In genomic region chr8:126876300-126877038, GRCm38 (mm10) we compare ENCODE assay signal across 9 mouse cellular contexts.
DNase-seq lines count a peak whose midpoint lies in the region; ATAC-seq and TF ChIP-seq lines count a peak whose summit lies in the region.
"Had no signal": no experiment of that assay in that cellular context is flagged by ENCODE, and none has a peak within 500 bp of the region (broad histone marks: within the 10 kb centered on the region; RNA-seq: fewer than 3 reads in every experiment).

No protein-coding gene starts in this region.

- no peak overlapping the region for H3K27ac ChIP-seq in CH12.LX (ENCODE audit: insufficient read depth, low read depth)
- no peak overlapping the region for H3K27ac ChIP-seq in limb, embryonic 14.5 days (replicated peaks; ENCODE audit: low read depth, low read length)
- no peak overlapping the region for H3K27ac ChIP-seq in midbrain, embryonic 15.5 days
- H3K27ac ChIP-seq in left cerebral cortex, adult 2 months: no peak overlapping the region
- H3K27ac ChIP-seq: heart, adult 2 months; midbrain, embryonic 13.5 days had no signal

- H3K4me1 ChIP-seq in CH12.LX (ENCODE audit: control insufficient read depth in 1 of 2, insufficient read depth in 2 of 2): peaks cover 28 to 74% of the 10 kb centered on the region in 2 experiments
- H3K4me1 ChIP-seq in limb, embryonic 14.5 days (ENCODE audit: control insufficient read depth, insufficient read depth, low read length): peaks cover 25% of the 10 kb centered on the region
- H3K4me1 ChIP-seq in midbrain, embryonic 15.5 days: no peaks in the 10 kb centered on the region

- DNase-seq in A20 (ENCODE audit: low read depth, low spot score): peak; percentile 82
- no peak for DNase-seq in CH12.LX (ENCODE audit: extremely low read depth)
- DNase-seq in gonadal fat pad, adult 2 months (ENCODE audit: low read depth): peak; percentile 66
- peak; percentile 48 for DNase-seq in limb, embryonic 14.5 days (ENCODE audit: low spot score)
- DNase-seq in urinary bladder, postnatal 10 days (ENCODE audit: low spot score): no peak
- DNase-seq in left cerebral cortex, adult 2 months (ENCODE audit: extremely low spot score in 1 of 2, low spot score in 2 of 2): no peak
- DNase-seq: heart, adult 2 months had no signal

- dilution Hi-C loops in CH12.LX (cut with MboI; ENCODE audit: extremely low pct_ligation_motif_present, extremely low pct_unique_long_range_greater_than_20kb, low sequenced_read_pairs): no loop called here

- H3K79me2 ChIP-seq in CH12.LX (replicated peaks; ENCODE audit: control insufficient read depth, extremely low read depth, insufficient read depth, poor library complexity, severe bottlenecking): no peaks in the 10 kb centered on the region

- in situ Hi-C loops in CH12.LX (cut with MboI; ENCODE audit: low pct_ligation_motif_present, low pct_unique_long_range_greater_than_20kb, low sequenced_read_pairs): no loop called here

- H3K27me3 ChIP-seq in CH12.LX (replicated peaks): no peaks in the 10 kb centered on the region
- no peaks in the 10 kb centered on the region for H3K27me3 ChIP-seq in limb, embryonic 14.5 days (ENCODE audit: control insufficient read depth, insufficient read depth, low read length)
- H3K27me3 ChIP-seq in midbrain, embryonic 15.5 days (replicated peaks): no peaks in the 10 kb centered on the region
- H3K27me3 ChIP-seq: midbrain, embryonic 13.5 days had no signal

- ATAC-seq in limb, embryonic 14.5 days (ENCODE audit: low FRiP score, low read depth): peak; percentile 45; the same call in 1 of the 2 replicates
- ATAC-seq in midbrain, embryonic 15.5 days (replicated peaks): no peak
- ATAC-seq: midbrain, embryonic 13.5 days had no signal

- no peak for TF ChIP-seq POLR2A in CH12.LX (IDR thresholded peaks at IDR 0.05; ENCODE audit: low read depth, low read length)
- TF ChIP-seq POLR2A in limb, embryonic 14.5 days (IDR thresholded peaks at IDR 0.05; ENCODE audit: borderline replicate concordance, extremely low read depth, insufficient read depth, insufficient read length): no peak

- no peak for TF ChIP-seq CTCF in CH12.LX (conservative IDR thresholded peaks at IDR 0.05 in 1 of 2, IDR thresholded peaks at IDR 0.05 in 1 of 2; ENCODE audit: low read depth in 2 of 2, low read length in 2 of 2)
- no peak for TF ChIP-seq CTCF in left cerebral cortex, adult 2 months (IDR thresholded peaks at IDR 0.05)

- TF ChIP-seq RAD21 in CH12.LX (IDR thresholded peaks at IDR 0.05; ENCODE audit: low read depth, low read length): no peak

- no peaks in the 10 kb centered on the region for H3K36me3 ChIP-seq in CH12.LX (replicated peaks in 1 of 2; ENCODE audit: control insufficient read depth in 1 of 2, insufficient read depth in 1 of 2, low read length in 1 of 2)
- H3K36me3 ChIP-seq in limb, embryonic 14.5 days (ENCODE audit: control insufficient read depth, insufficient read depth, low read length): no peaks in the 10 kb centered on the region
- H3K36me3 ChIP-seq in midbrain, embryonic 15.5 days (replicated peaks): no peaks in the 10 kb centered on the region
- H3K36me3 ChIP-seq: midbrain, embryonic 13.5 days had no signal

- no peak; the same call in 1 of the 2 replicates for TF ChIP-seq EP300 in CH12.LX (IDR thresholded peaks at IDR 0.05; ENCODE audit: low read length)

- peaks cover 8% of the 10 kb centered on the region for H3K9me3 ChIP-seq in CH12.LX (replicated peaks; ENCODE audit: low read length)
- no peaks in the 10 kb centered on the region for H3K9me3 ChIP-seq in limb, embryonic 14.5 days (ENCODE audit: control insufficient read depth, low read length)
- H3K9me3 ChIP-seq in midbrain, embryonic 15.5 days: no peaks in the 10 kb centered on the region
- H3K9me3 ChIP-seq: midbrain, embryonic 13.5 days had no signal

- H3K4me2 ChIP-seq in CH12.LX (ENCODE audit: insufficient read depth, low read depth, poor library complexity, severe bottlenecking): no peak overlapping the region
- no peak overlapping the region for H3K4me2 ChIP-seq in limb, embryonic 14.5 days (replicated peaks; ENCODE audit: low read depth, low read length, severe bottlenecking)
- H3K4me2 ChIP-seq in midbrain, embryonic 15.5 days: no peak overlapping the region
- H3K4me2 ChIP-seq: midbrain, embryonic 13.5 days had no signal

- H3K9ac ChIP-seq in CH12.LX (ENCODE audit: insufficient read depth, low read depth): no peak overlapping the region
- no peak overlapping the region for H3K9ac ChIP-seq in limb, embryonic 14.5 days (ENCODE audit: low read depth, low read length, severe bottlenecking)
- no peak overlapping the region for H3K9ac ChIP-seq in midbrain, embryonic 15.5 days
- H3K9ac ChIP-seq: midbrain, embryonic 13.5 days had no signal

- H3K4me3 ChIP-seq in CH12.LX (replicated peaks in 1 of 3; ENCODE audit: low read depth in 2 of 3, low read length in 2 of 3, poor library complexity in 1 of 3): no peak overlapping the region
- H3K4me3 ChIP-seq in limb, embryonic 14.5 days (replicated peaks; ENCODE audit: low read length): no peak overlapping the region
- H3K4me3 ChIP-seq in midbrain, embryonic 15.5 days: no peak overlapping the region
- no peak overlapping the region for H3K4me3 ChIP-seq in left cerebral cortex, adult 2 months
- H3K4me3 ChIP-seq: heart, adult 2 months; midbrain, embryonic 13.5 days had no signal

- intact Hi-C loops in left cerebral cortex, adult 2 months (cut with DNase I): no loop called here

- 37% methylated on average over 9 of the region's 9 CpGs for WGBS in limb, embryonic 14.5 days
- 67% methylated on average over 9 of the region's 9 CpGs for WGBS in midbrain, embryonic 15.5 days

TF ChIP-seq in CH12.LX, 34 proteins besides CTCF, POLR2A, EP300 and RAD21:
- TF ChIP-seq ETS1 (conservative IDR thresholded peaks at IDR 0.05; ENCODE audit: low read depth, low read length) (peak; percentile 52), SIN3A (IDR thresholded peaks at IDR 0.05; ENCODE audit: low read length) (no peak)
TF ChIP-seq in CH12.LX: peak in this region for 1.

Comparison
In these comparisons a context has a peak if more than half of its experiments do, and no peak if none do; other contexts are left out.
1. DNase-seq: peak in A20 (single experiment), gonadal fat pad, adult 2 months (single experiment) and limb, embryonic 14.5 days (single experiment); none in CH12.LX (single experiment), urinary bladder, postnatal 10 days (single experiment) and left cerebral cortex, adult 2 months (0 of 2).